Mouse (Mus musculus): ENCODE measurements around the gene Ergic1. TPM values are rescaled to one million over a fixed set of nuclear protein-coding genes. Genes with fewer than 3 reads are reported as not detected.

The Ergic1 gene
- total and polyA plus RNA-seq, 3 experiments, result 53.6 to 64.4 (median 59.4) TPM

GRCm38 (mm10) chr17:26620292-26620691 is 59.0 kb downstream of the Ergic1 start:
- H3K9ac ChIP-seq (ENCODE audit: low read depth, low read length), result no peak overlapping the region
- WGBS, result 89% methylated on average over 6 of the region's 6 CpGs
- H3K4me1 ChIP-seq (ENCODE audit: control insufficient read depth, insufficient read depth, low read length), result peaks cover 27% of the 10 kb centered on the region
- peak overlapping the region; percentile 90 for H3K27ac ChIP-seq
- H3K27me3 ChIP-seq (ENCODE audit: control insufficient read depth, insufficient read depth, low read length), result no peaks in the 10 kb centered on the region
- intact Hi-C loops (cut with DNase I), result loop anchor here (2.0 kb wide), 2 partner anchors 17 to 111 kb away; no protein-coding TSS in a partner anchor
- peaks cover under 1% of the 10 kb centered on the region; the same call in 1 of the 2 replicates for H3K36me3 ChIP-seq (ENCODE audit: control insufficient read depth, insufficient read depth, low read length)
- H3K4me3 ChIP-seq, result no peak overlapping the region
- H3K79me2 ChIP-seq (replicated peaks; ENCODE audit: control insufficient read depth, insufficient read depth, low read length), result no peaks in the 10 kb centered on the region
- DNase-seq, result no peak
- TF ChIP-seq POLR2A (IDR thresholded peaks at IDR 0.05; ENCODE audit: insufficient read depth, low read depth, low read length) (no peak), EP300 (IDR thresholded peaks at IDR 0.05; ENCODE audit: insufficient read depth, low read depth, low read length) (no peak), CTCF (IDR thresholded peaks at IDR 0.05) (no peak)

GRCm38 (mm10) chr17:26620786-26621766 is 59.8 kb downstream of the Ergic1 start:
- Histone ChIP-seq H3K4me1 (ENCODE audit: control insufficient read depth, insufficient read depth, low read length) (peaks cover 32% of the 10 kb centered on the region), H3K36me3 (ENCODE audit: control insufficient read depth, insufficient read depth, low read length) (peaks cover 3% of the 10 kb centered on the region; the same call in 1 of the 2 replicates), H3K27ac (peak overlapping the region; percentile 90), H3K27me3 (ENCODE audit: control insufficient read depth, insufficient read depth, low read length) (no peaks in the 10 kb centered on the region), H3K4me3 (no peak overlapping the region), H3K79me2 (replicated peaks; ENCODE audit: control insufficient read depth, insufficient read depth, low read length) (no peaks in the 10 kb centered on the region), H3K9ac (ENCODE audit: low read depth, low read length) (peak overlapping the region; percentile 8)
- intact Hi-C loops (cut with DNase I), result loop anchor here (2.0 kb wide), 2 partner anchors 18 to 112 kb away; no protein-coding TSS in a partner anchor
- DNase-seq, result peak; percentile 74 to 86
- 35% methylated on average over 17 of the region's 17 CpGs for WGBS
- TF ChIP-seq POLR2A (IDR thresholded peaks at IDR 0.05; ENCODE audit: insufficient read depth, low read depth, low read length), result peak; percentile 46; the same call in 1 of the 2 replicates
- peak; percentile 95 for TF ChIP-seq EP300 (IDR thresholded peaks at IDR 0.05; ENCODE audit: insufficient read depth, low read depth, low read length)
- TF ChIP-seq CTCF (IDR thresholded peaks at IDR 0.05), result no peak

GRCm38 (mm10) chr17:26621912-26622311 is 60.6 kb downstream of the Ergic1 start:
- H3K27me3 ChIP-seq (ENCODE audit: control insufficient read depth, insufficient read depth, low read length), result no peaks in the 10 kb centered on the region
- WGBS, result 81% methylated on average over 5 of the region's 5 CpGs
- H3K4me3 ChIP-seq, result no peak overlapping the region
- peak overlapping the region; percentile 90 for H3K27ac ChIP-seq
- H3K79me2 ChIP-seq (replicated peaks; ENCODE audit: control insufficient read depth, insufficient read depth, low read length), result no peaks in the 10 kb centered on the region
- intact Hi-C loops (cut with DNase I), result loop anchor here (2.0 kb wide), 2 partner anchors 19 to 113 kb away; no protein-coding TSS in a partner anchor
- TF ChIP-seq CTCF (IDR thresholded peaks at IDR 0.05), result no peak
- TF ChIP-seq POLR2A (IDR thresholded peaks at IDR 0.05; ENCODE audit: insufficient read depth, low read depth, low read length), result no peak
- TF ChIP-seq EP300 (IDR thresholded peaks at IDR 0.05; ENCODE audit: insufficient read depth, low read depth, low read length), result no peak
- H3K4me1 ChIP-seq (ENCODE audit: control insufficient read depth, insufficient read depth, low read length), result peaks cover 27% of the 10 kb centered on the region
- no peak for DNase-seq
- no peak overlapping the region for H3K9ac ChIP-seq (ENCODE audit: low read depth, low read length)
- peaks cover 3% of the 10 kb centered on the region; the same call in 1 of the 2 replicates for H3K36me3 ChIP-seq (ENCODE audit: control insufficient read depth, insufficient read depth, low read length)

GRCm38 (mm10) chr17:26623991-26624390 is 62.7 kb downstream of the Ergic1 start:
- H3K4me1 ChIP-seq (ENCODE audit: control insufficient read depth, insufficient read depth, low read length), result peaks cover 27% of the 10 kb centered on the region
- TF ChIP-seq EP300 (IDR thresholded peaks at IDR 0.05; ENCODE audit: insufficient read depth, low read depth, low read length) (no peak), CTCF (IDR thresholded peaks at IDR 0.05) (no peak), POLR2A (IDR thresholded peaks at IDR 0.05; ENCODE audit: insufficient read depth, low read depth, low read length) (no peak)
- H3K4me3 ChIP-seq, result no peak overlapping the region
- H3K36me3 ChIP-seq (ENCODE audit: control insufficient read depth, insufficient read depth, low read length), result peaks cover 3% of the 10 kb centered on the region; the same call in 1 of the 2 replicates
- intact Hi-C loops (cut with DNase I), result no loop called here
- H3K9ac ChIP-seq (ENCODE audit: low read depth, low read length), result no peak overlapping the region
- no peaks in the 10 kb centered on the region for H3K27me3 ChIP-seq (ENCODE audit: control insufficient read depth, insufficient read depth, low read length)
- H3K79me2 ChIP-seq (replicated peaks; ENCODE audit: control insufficient read depth, insufficient read depth, low read length), result no peaks in the 10 kb centered on the region
- DNase-seq, result no peak
- 91% methylated on average over 6 of the region's 6 CpGs for WGBS
- no peak overlapping the region for H3K27ac ChIP-seq

DNA sequence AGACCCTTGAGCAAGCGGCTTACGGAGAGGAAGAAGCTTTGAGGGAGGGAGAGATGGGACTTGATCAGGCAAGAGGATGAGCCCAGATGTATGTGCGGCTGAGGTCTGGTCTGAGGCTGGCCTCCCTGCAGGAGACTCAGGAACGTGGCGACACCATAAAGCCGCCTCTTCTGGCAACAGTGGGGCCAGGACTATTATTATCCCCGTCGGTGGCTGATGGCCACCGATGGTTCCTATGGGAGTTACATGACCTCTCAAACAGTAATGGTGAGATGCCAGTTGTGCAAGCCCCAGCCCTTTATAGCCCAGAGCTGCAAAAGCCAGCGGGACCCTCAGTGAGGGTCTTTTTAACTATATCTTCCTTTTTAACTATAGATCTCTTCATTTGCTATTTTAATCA is 63.7 kb downstream of the Ergic1 start:
- Histone ChIP-seq H3K9ac (ENCODE audit: low read depth, low read length) (no peak overlapping the region), H3K27me3 (ENCODE audit: control insufficient read depth, insufficient read depth, low read length) (no peaks in the 10 kb centered on the region), H3K4me1 (ENCODE audit: control insufficient read depth, insufficient read depth, low read length) (peaks cover 25% of the 10 kb centered on the region), H3K4me3 (no peak overlapping the region), H3K36me3 (ENCODE audit: control insufficient read depth, insufficient read depth, low read length) (peaks cover 3% of the 10 kb centered on the region; the same call in 1 of the 2 replicates), H3K79me2 (replicated peaks; ENCODE audit: control insufficient read depth, insufficient read depth, low read length) (no peaks in the 10 kb centered on the region), H3K27ac (peak overlapping the region; percentile 34; the same call in 1 of the 2 replicates)
- TF ChIP-seq EP300 (IDR thresholded peaks at IDR 0.05; ENCODE audit: insufficient read depth, low read depth, low read length), result no peak
- no peak for TF ChIP-seq CTCF (IDR thresholded peaks at IDR 0.05)
- no peak for TF ChIP-seq POLR2A (IDR thresholded peaks at IDR 0.05; ENCODE audit: insufficient read depth, low read depth, low read length)
- peak in 1 of 2 experiments; percentile 52 for DNase-seq
- WGBS, result 43% methylated on average over 10 of the region's 10 CpGs
- intact Hi-C loops (cut with DNase I), result no loop called here

All from heart, adult 2 months (tissue).